Mouse (Mus musculus): ENCODE measurements around the gene Magea10. TPM values are rescaled to one million over a fixed set of nuclear protein-coding genes. Genes with fewer than 3 reads are reported as not detected.

The Magea10 gene
- not detected for total RNA-seq (2022)

DNA sequence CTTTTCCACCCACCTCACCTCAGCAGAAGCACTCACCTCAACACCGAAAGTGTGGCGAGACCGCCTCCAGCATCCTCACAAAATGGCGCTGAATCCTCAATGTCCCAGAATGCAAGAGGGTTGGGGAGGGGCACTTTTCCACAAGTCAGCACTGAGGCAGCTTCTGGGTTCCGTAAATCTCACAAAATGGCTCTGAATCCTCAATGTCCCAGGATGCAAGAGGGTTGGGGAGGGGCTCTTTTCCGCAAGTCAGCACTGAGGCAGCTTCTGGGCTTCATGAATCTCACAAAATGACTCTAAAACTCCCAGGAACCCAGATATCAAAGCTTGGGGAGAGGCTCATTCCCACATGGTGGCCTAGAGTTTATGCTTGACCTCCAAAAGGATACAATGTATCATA is at the start of gene Magea10:
Magea10 (minus strand) TSS at position 101 of the 400 bp plus-strand sequence.
- no peak for DNase-seq (ENCODE audit: low spot score in 2 of 2)

DNA sequence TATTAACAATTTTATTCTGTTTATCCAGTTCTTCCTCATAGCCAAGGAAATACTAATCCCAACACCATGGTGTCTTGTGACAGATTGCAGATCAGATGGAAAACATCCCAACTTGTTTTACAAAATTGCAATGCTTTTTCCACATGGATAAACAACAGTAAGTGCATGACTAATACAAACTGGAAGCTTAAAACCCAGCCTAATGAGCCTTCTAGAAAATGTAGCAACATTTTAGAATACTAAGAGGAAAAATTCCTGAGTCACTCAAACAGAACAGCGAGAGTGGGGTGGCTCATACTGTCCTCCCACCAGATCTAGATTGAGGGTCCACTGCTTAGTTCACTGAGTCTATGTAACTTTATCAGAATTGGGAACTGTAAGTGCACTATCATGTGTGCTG is 4.7 kb downstream of the Magea10 start:
- no peak for DNase-seq (ENCODE audit: low spot score in 2 of 2)

Other genes starting within 250 kb of the Magea10 start
- not detected for gene Magea4, start 164.8 kb downstream of the Magea10 start, total RNA-seq (2022)
- under 1 TPM; 0.07 to 0.48 (median 0.29) TPM for gene Gabre, start 112.1 kb downstream of the Magea10 start, total RNA-seq (2022)

Data from gastrocnemius, adult 8-10 months (tissue).